Mouse (Mus musculus) embryonic facial prominence, embryonic 11.5 days (tissue): Measurements from ENCODE around the gene Chrna9. TPM values are rescaled to one million over a fixed set of nuclear protein-coding genes. Genes with fewer than 3 reads are reported as not detected.

ENCODE experiments used
- ATAC-seq: fragments of 200-750 bp; cut with Nextera tagmentation; replicated peaks from 2 replicates; pipeline ENCODE4 v1.8.0; 2017; ENCODE audit warnings: low read depth; ENCODE audit not compliant: insufficient number of reproducible peaks, low FRiP score, low TSS enrichment
- DNase-seq: peaks from one replicate; pipeline ENCODE4 v3.0.0-alpha.2; 2015; ENCODE audit warnings: low spot score
- H3K27ac ChIP-seq: fragments of 300-500 bp; sonication (generic); replicated peaks from 2 replicates; pipeline ENCODE4 v1.5.1; 2014; ENCODE audit warnings: mild to moderate bottlenecking, low read depth, low read length, control low read depth
- H3K27me3 ChIP-seq: fragments of 300-500 bp; sonication (generic); 2 replicates; pipeline ENCODE4 v1.6.1; 2014; ENCODE audit warnings: mild to moderate bottlenecking, low read length, moderate library complexity, mixed read lengths; ENCODE audit not compliant: control insufficient read depth, insufficient read depth
- H3K36me3 ChIP-seq: fragments of 300-500 bp; sonication (generic); replicated peaks from 2 replicates; pipeline ENCODE4 v1.6.1; 2014; ENCODE audit warnings: low read depth, mild to moderate bottlenecking, low read length, moderate library complexity, mixed read lengths; ENCODE audit not compliant: control insufficient read depth, insufficient read depth
- H3K4me1 ChIP-seq: fragments of 300-500 bp; sonication (generic); 2 replicates; pipeline ENCODE4 v1.6.1; 2014; ENCODE audit warnings: low read length, mixed read lengths; ENCODE audit not compliant: control insufficient read depth, insufficient read depth
- H3K4me2 ChIP-seq: fragments of 300-500 bp; sonication (generic); 2 replicates; pipeline ENCODE4 v1.6.1; 2014; ENCODE audit warnings: low read depth, mild to moderate bottlenecking, control low read depth, low read length, moderate library complexity
- H3K4me3 ChIP-seq: fragments of 300-500 bp; sonication (generic); 2 replicates; pipeline ENCODE4 v1.5.1; 2014; ENCODE audit warnings: low read depth, low read length, control low read depth
- H3K9ac ChIP-seq: fragments of 300-500 bp; sonication (generic); replicated peaks from 2 replicates; pipeline ENCODE4 v1.6.1; 2014; ENCODE audit warnings: mild to moderate bottlenecking, control low read depth, low read length
- H3K9me3 ChIP-seq: fragments of 300-500 bp; sonication (generic); replicated peaks from 2 replicates; pipeline ENCODE4 v1.6.1; 2016; ENCODE audit warnings: mild to moderate bottlenecking, low read length, inconsistent platforms, mixed read lengths; ENCODE audit not compliant: control insufficient read depth
- WGBS: fragments of 180-500 bp; shearing (Covaris S2); extraction: QIAGEN DNeasy Blood & Tissue Kit; methylation state at CpG from one replicate; pipeline ENCODE4 v1.1.7; 2014; 5-methylcytosine and 5-hydroxymethylcytosine counted together
- polyA plus RNA-seq: library from polyadenylated mRNA; unstranded; fragments of >200 nt; fragmentation: Nextera tagmentation; extraction: Ambion mirVana; gene quantifications from 2 replicates; pipeline ENCODE4 v1.2.1, GENCODE M21; 2014

Chrna9 gene
- polyA plus RNA-seq, result 0.65 and 0.82 TPM in 2 replicates

GRCm38 (mm10) chr5:65934783-65935182 is at the start of gene Chrna9:
TSS of gene Chrna9 (plus strand) at chr5:65934921.
- no peaks in the 10 kb centered on the region for H3K9me3 ChIP-seq
- DNase-seq, result no peak
- ATAC-seq, result no peak
- no peaks in the 10 kb centered on the region for H3K27me3 ChIP-seq
- no peaks in the 10 kb centered on the region for H3K36me3 ChIP-seq
- H3K27ac ChIP-seq, result no peak within 1 kb of the TSS
- no peak within 1 kb of the TSS for H3K9ac ChIP-seq
- no peak within 1 kb of the TSS for H3K4me2 ChIP-seq
- 81% methylated on average over 5 of the region's 5 CpGs for WGBS
- no peak within 1 kb of the TSS for H3K4me3 ChIP-seq
- H3K4me1 ChIP-seq, result no peaks in the 10 kb centered on the region

GRCm38 (mm10) chr5:65885699-65886443 is 48.9 kb upstream of the Chrna9 start:
- Histone ChIP-seq H3K27ac (no peak overlapping the region), H3K4me1 (no peaks in the 10 kb centered on the region), H3K4me3 (no peak overlapping the region), H3K4me2 (no peak overlapping the region), H3K36me3 (no peaks in the 10 kb centered on the region), H3K9me3 (no peaks in the 10 kb centered on the region), H3K27me3 (no peaks in the 10 kb centered on the region), H3K9ac (no peak overlapping the region)
- 73% methylated on average over 15 of the region's 15 CpGs for WGBS
- no peak for ATAC-seq
- no peak for DNase-seq

DNA sequence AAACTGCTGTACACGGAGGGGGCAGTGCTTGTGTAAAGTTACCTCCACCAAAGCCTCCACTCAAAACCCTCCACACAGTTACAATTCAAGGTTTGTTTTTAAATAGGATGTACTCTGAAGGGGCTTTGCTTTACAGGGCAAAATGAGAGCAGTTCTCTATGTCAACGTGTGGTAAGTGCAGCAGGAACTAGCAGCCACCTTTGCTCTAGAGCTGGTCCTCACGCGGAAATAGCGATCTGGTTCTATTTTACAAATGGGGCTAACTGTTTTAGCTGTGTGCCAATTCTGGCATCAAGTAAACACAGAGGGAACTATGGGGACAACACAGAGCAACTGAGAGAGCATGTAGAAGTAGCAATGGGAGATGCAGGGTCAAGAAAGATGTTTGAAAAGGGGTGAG is 46.6 kb upstream of the Chrna9 start:
- Histone ChIP-seq H3K9ac (no peak overlapping the region), H3K4me1 (no peaks in the 10 kb centered on the region), H3K27me3 (no peaks in the 10 kb centered on the region), H3K27ac (no peak overlapping the region), H3K4me2 (no peak overlapping the region), H3K4me3 (no peak overlapping the region), H3K36me3 (no peaks in the 10 kb centered on the region), H3K9me3 (no peaks in the 10 kb centered on the region)
- 89% methylated on average over 5 of the region's 5 CpGs for WGBS
- ATAC-seq, result no peak
- no peak for DNase-seq

- Histone ChIP-seq H3K27ac (no peak overlapping the region), H3K9ac (no peak overlapping the region), H3K27me3 (no peaks in the 10 kb centered on the region), H3K9me3 (no peaks in the 10 kb centered on the region), H3K4me1 (no peaks in the 10 kb centered on the region), H3K4me3 (no peak overlapping the region), H3K4me2 (no peak overlapping the region), H3K36me3 (no peaks in the 10 kb centered on the region)
- DNase-seq, result no peak
- no peak for ATAC-seq
- WGBS, result 62% methylated on average over 5 of the region's 5 CpGs
Observed at GRCm38 (mm10) chr5:65888998-65889397, 45.7 kb upstream of the Chrna9 start.

GRCm38 (mm10) chr5:65891251-65891826 is 43.4 kb upstream of the Chrna9 start:
- no peak for ATAC-seq
- H3K4me3 ChIP-seq, result no peak overlapping the region
- WGBS, result 82% methylated on average over 14 of the region's 14 CpGs
- no peaks in the 10 kb centered on the region for H3K4me1 ChIP-seq
- DNase-seq, result no peak
- H3K36me3 ChIP-seq, result no peaks in the 10 kb centered on the region
- H3K9ac ChIP-seq, result no peak overlapping the region
- no peak overlapping the region for H3K27ac ChIP-seq
- no peaks in the 10 kb centered on the region for H3K27me3 ChIP-seq
- H3K9me3 ChIP-seq, result no peaks in the 10 kb centered on the region
- no peak overlapping the region for H3K4me2 ChIP-seq

- DNase-seq (no peak), ATAC-seq (no peak)
- no peak overlapping the region for H3K4me2 ChIP-seq
- WGBS, result 83% methylated on average over 6 of the region's 6 CpGs
- H3K9ac ChIP-seq, result no peak overlapping the region
- no peak overlapping the region for H3K4me3 ChIP-seq
- H3K27me3 ChIP-seq, result no peaks in the 10 kb centered on the region
- H3K27ac ChIP-seq, result no peak overlapping the region
- no peaks in the 10 kb centered on the region for H3K9me3 ChIP-seq
- no peaks in the 10 kb centered on the region for H3K36me3 ChIP-seq
- no peaks in the 10 kb centered on the region for H3K4me1 ChIP-seq
Observed at GRCm38 (mm10) chr5:65895121-65895692, 39.5 kb upstream of the Chrna9 start.

GRCm38 (mm10) chr5:65895764-65896163 is 39.0 kb upstream of the Chrna9 start:
- DNase-seq (no peak), ATAC-seq (no peak)
- Histone ChIP-seq H3K36me3 (no peaks in the 10 kb centered on the region), H3K9me3 (no peaks in the 10 kb centered on the region), H3K4me1 (no peaks in the 10 kb centered on the region), H3K4me2 (no peak overlapping the region), H3K27ac (no peak overlapping the region), H3K4me3 (no peak overlapping the region), H3K27me3 (no peaks in the 10 kb centered on the region), H3K9ac (no peak overlapping the region)
- 79% methylated on average over 7 of the region's 7 CpGs for whole genome bisulfite sequencing

DNA sequence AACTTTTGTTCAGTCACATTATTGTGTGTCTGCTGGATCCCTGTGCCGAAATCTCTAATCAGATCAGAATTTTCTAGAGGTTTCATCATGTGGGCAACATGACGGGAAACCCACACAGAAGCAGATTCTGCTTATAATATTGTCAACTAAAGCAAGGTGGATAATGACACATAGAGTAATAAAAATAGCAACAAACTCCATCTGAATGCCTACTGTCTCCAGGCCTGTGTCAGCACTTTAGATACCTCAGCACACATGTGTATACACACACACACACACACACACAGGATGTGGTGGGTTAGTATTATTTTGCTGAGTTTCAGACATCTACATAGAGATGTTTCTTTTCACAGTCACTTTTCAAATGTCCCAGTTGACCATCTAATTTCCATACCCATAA is 37.0 kb upstream of the Chrna9 start:
- Histone ChIP-seq H3K4me2 (no peak overlapping the region), H3K4me3 (no peak overlapping the region), H3K9ac (no peak overlapping the region), H3K36me3 (no peaks in the 10 kb centered on the region), H3K27me3 (no peaks in the 10 kb centered on the region), H3K4me1 (no peaks in the 10 kb centered on the region), H3K27ac (no peak overlapping the region), H3K9me3 (no peaks in the 10 kb centered on the region)
- ATAC-seq (no peak), DNase-seq (no peak)
- 82% methylated on average over 2 of the region's 2 CpGs for WGBS
